Mouse (Mus musculus) spleen, embryonic (tissue): Measurements from ENCODE around the gene Fbxw8.

Source experiments
- CTCF ChIA-PET: fragments of 350-600 bp; sonication (Branson Sonifier 250); formaldehyde crosslinking; loops from one replicate; lab custom pipeline; 2022; lab: Charles Lee

Fbxw8 gene

DNA sequence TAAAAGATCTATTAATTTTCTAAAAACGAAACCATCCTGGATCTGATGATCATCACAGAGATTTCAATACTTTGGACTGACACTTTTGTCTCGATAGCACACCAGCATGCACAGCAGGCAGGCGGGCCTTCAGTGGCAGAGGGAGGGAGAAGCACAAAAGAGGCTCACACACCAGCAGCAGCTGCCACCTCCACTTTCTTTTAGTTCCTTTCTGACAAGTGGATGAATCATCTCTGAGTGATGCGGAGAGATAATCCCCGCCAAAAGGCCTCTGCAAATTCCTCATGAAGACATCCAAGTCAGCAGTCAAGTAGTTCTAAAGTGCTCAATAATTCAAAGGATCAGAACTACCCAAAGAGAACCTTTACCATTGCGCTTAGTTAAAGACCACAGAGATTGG is 75.9 kb downstream of the Fbxw8 start:
- CTCF ChIA-PET: no interaction called here

DNA sequence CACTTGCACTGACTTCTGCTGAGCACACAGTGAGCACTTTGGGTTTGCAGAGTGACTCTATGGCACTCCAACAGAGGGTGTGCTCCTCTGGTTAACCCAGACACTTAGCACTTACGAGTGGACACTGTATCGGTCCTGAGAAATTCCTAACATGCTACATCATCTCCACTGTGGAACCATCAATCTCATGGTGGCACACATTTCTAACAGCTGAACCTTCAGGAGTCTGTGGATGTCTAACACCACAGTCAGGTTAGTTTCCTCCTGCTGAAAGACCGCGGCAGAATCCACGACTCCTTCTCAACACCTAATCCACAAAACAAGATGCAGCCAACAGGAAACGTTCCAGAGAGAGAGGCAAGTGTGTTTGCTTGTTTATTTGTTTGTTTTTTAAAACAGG is 76.7 kb downstream of the Fbxw8 start:
- CTCF ChIA-PET: interaction anchor here (0.6 kb wide), 1 partner anchor 121 kb away, joined by 3 read pairs; no protein-coding TSS in a partner anchor

DNA sequence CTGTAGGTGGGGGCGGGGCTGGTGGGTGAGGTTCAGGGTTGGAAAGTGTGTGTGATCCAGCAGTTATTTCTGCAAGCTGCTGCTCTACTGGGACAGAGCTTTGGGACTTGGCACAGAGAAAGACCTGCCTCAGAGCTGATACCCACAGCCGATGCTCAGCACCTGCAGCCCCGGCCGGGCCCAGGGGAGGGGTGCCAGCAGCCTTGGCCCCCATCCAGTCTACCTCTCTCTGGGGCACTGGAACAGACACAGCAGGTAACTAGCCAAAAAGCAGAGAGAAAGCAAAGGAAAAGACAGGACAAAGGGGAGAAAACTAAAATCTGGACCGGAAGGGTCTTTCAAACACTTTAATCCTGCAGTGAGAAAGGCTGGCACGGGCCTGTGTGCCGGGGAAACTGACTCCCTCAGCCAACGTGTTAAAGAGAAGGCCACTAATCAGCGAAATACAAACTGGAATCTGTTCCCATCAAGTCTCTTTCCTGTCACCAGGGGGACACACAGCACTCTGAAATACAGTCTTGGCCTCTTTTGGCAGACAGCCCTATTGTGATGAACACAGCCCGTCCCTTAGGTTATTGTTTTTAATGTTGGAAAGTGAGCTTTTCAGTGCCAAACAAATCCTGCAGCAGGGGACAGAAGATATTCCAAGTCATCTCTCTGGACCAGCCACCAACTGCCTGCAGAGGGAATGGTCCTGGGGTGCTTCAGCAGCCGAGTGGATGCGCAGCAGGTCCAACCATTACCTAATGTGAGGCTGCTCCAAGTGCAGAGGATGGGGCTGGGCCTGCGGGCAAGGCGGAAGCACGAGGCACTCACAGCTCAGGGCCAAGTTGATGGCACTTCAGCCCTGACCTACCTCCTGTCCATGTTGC is 78.3 kb downstream of the Fbxw8 start:
- CTCF ChIA-PET: no interaction called here

- CTCF ChIA-PET: no interaction called here
Observed at GRCm38 (mm10) chr5:118073213-118073773, 82.0 kb downstream of the Fbxw8 start.

DNA sequence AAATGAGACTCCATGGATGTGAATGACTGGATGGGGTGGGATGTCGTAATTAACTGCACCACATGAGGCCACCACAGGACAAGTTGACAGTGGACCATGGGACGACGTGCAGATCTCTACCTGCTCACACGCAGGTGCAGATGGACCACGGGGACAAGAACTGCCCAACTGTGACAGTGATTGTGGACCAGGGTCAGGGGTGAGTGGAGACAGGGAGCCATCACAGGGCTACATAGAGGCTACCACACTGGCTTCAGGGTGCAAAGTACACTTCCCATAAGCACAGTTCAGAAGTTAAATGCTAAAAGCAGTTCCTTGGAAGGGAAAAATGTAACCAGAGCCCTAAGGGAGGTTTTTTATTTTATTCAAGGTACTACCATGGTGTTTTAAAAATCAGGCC is 83.5 kb downstream of the Fbxw8 start:
- CTCF ChIA-PET: no interaction called here

- CTCF ChIA-PET: interaction anchor here (0.7 to 1.7 kb wide), 2 partner anchors 64 to 67 kb away, joined by 3 to 4 read pairs; no protein-coding TSS in a partner anchor
Observed at GRCm38 (mm10) chr5:118069315-118069714, 85.9 kb downstream of the Fbxw8 start.

DNA sequence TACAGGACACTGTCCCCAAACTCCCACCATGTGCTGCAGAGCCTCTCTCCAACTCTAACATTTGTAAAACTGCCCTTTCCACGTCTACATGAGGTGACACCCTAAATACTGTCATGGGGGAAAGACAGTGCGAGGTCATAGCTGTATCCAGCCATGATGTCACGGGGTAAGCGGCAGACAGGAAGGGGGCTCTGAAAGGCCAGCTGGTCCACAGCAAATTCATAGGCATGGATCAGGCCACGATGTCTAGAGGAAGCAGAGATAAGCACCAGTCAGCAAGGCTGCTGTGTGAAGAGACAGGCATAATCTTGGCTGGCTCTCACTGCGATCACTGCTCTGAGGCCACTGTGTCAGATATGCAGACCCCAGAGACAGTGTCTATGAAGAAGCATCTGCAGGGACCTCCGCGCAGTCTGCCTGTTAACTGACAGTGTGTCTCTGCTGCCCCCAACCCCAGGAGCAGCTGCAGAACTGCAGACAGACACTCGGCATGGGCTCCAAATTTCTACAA is 87.2 kb downstream of the Fbxw8 start:
- CTCF ChIA-PET: interaction anchor here (0.5 kb wide), 1 partner anchor 88 kb away, joined by 3 read pairs; no protein-coding TSS in a partner anchor

DNA sequence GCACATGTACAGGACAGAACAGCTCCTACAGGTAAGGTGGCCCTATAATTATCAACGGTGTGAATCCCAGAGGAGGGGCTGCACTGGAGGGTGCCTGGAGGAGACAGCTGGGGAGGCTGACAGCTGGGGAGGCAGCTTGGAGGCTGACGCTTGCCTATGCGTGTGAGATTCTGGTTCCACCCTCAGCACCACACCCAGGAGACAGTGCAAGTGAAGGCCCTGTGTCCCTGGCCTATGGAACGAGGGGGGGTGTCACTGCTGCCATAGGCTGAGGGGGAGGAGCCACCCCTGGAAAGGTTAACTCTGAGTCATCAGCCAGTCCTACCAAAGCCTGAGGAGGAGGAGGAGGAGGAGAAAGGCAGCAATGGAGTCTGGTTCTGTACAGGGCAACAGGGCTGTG is 87.7 kb downstream of the Fbxw8 start:
- CTCF ChIA-PET: interaction anchor here (0.5 kb wide), 1 partner anchor 105 kb away, joined by 3 read pairs; no protein-coding TSS in a partner anchor

DNA sequence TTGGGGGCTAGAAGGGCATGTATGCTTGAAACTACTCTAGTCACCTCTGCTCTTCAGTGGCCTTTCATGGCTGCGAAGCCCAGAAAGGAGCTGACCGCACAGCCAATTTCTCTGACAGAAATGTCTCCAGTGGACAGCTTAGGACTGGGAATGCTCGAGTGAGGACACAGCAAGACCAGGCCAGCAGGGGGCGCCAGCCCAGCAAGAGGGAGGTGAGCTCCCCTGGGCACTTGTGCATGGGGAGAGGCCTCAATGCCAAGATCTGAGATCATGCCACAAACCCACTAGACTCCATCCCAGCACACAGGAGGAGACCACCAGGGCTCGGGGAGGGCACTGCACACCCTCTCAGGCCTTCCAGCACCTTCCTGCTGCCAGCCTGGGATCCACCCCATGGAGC is 88.4 kb downstream of the Fbxw8 start:
- CTCF ChIA-PET: interaction anchor here (0.5 kb wide), 1 partner anchor 105 kb away, joined by 3 read pairs; no protein-coding TSS in a partner anchor

- CTCF ChIA-PET: no interaction called here
Observed at GRCm38 (mm10) chr5:118065516-118066255, 89.6 kb downstream of the Fbxw8 start.

DNA sequence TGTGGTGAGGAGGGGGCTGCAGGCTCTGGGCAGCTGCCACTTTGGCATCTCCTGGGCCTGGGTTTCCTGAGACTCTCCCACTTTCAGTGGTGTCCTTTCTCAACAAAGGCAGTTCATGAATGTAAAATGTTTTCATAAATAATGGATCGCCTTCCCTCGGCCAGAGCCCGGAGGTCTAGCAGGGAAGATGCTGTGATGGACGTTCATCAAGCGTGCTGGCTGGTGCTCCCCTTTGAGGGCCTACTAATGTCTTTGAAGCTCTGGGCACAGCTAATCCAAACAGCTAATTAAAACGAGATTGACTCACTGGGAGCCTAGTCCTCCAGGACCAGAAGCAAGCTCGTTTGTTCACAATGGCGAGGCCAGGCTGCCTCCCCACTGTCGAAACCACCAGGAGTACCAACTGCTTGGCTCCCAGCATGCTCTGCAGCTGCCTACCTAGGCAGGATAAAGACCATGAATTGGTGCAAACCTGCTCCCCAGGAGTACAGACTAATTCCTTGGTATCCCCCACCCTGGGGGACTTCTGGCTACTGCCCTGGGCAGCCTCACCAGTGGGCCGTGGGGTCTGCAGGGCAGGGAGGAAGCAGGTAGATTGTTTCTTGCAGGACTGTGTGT is 90.9 kb downstream of the Fbxw8 start:
- CTCF ChIA-PET: interaction anchor here (0.5 kb wide), 1 partner anchor 16 kb away, joined by 3 read pairs; no protein-coding TSS in a partner anchor

DNA sequence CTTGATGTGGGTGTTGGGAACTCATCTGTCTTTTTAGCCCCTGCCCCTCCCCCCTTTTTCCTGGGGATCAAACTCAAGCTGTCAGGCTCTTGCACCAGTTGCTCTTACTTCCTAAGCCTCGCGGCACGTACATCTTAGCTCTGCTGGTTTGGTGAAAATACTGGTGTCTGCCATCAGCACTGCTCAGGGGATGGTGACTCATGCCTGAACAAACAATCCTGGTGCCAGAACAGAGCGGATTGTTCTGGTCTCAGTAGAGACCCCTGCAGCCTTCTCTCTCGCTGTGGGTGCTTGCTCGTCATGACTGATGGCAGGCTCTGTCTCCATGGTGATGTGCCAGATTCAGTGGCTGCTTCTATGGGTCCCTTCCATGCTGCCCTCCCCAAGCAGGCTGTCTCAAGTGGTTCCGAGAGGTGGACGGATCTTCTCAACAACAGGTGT is 92.1 kb downstream of the Fbxw8 start:
- CTCF ChIA-PET: no interaction called here

- CTCF ChIA-PET: no interaction called here
Observed at GRCm38 (mm10) chr5:118061391-118061790, 93.9 kb downstream of the Fbxw8 start.

DNA sequence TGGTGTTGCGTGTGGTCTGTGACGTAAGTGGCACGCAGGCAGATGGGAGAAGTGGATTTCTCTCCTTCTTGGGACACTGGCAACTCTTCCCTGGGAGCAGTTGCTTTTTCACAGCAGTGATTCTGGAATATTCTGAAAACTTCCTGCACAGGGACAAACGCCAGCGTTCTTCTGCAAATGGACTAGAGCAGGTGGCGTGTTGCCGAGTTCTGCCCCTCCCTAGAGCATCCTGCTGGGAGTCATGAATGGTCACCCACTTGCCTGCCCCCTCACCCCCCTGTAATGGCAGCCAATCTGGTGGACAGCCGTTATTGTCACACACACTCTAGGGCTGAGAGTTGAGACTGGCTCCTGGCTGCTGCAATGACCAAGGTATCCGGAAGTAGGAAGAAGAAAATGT is 95.6 kb downstream of the Fbxw8 start:
- CTCF ChIA-PET: no interaction called here

DNA sequence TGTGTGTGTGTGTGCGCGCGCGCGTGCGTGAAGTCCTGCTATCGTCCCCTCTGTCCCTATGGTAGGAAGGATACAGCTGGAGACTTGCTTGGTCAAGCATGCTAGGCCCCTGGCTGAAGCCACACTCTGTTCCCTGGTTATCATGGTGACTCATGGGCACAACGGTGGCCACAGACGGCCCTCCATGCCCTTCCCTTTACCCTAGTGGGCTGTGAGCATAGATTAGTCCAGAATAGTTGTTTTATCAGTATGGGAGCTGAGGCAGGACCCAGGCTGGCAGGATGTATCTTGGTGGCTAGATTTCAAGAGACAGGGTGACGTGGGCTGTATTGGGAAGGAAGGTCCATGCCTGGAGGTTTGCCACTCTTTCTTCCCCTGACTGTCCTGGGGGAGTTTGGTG is 96.4 kb downstream of the Fbxw8 start:
- CTCF ChIA-PET: no interaction called here

DNA sequence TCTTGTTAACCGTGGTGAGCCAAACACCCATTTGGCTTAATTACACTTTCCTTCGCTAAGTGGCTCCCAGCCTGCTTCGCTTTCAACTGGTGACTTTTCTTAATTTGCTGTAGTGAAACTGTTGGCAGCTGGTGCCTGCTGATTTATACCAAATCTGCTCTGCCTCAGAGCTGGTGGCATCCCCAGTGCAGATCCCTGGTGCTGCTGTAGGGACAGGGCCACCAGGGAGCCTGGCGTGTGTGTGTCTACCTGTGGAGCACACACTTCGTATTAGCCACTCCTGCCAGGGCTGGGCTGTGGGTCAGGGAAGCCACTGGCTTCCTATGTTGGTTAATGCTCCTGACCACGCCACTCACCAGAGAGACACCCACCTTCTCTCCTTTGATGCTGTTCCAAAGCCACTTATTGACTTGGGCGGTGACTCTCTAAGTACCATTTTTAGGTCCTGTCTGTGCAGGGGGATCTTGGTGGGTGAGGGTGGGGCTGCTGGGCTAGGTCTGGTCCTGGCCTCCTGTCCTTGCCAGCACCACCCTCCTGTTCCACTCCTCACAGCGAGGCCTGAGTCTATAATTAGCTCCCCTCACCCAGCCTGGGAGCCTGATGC is 97.7 kb downstream of the Fbxw8 start:
- CTCF ChIA-PET: no interaction called here

- CTCF ChIA-PET: no interaction called here
Observed at GRCm38 (mm10) chr5:118053205-118053604, 102.1 kb downstream of the Fbxw8 start.

DNA sequence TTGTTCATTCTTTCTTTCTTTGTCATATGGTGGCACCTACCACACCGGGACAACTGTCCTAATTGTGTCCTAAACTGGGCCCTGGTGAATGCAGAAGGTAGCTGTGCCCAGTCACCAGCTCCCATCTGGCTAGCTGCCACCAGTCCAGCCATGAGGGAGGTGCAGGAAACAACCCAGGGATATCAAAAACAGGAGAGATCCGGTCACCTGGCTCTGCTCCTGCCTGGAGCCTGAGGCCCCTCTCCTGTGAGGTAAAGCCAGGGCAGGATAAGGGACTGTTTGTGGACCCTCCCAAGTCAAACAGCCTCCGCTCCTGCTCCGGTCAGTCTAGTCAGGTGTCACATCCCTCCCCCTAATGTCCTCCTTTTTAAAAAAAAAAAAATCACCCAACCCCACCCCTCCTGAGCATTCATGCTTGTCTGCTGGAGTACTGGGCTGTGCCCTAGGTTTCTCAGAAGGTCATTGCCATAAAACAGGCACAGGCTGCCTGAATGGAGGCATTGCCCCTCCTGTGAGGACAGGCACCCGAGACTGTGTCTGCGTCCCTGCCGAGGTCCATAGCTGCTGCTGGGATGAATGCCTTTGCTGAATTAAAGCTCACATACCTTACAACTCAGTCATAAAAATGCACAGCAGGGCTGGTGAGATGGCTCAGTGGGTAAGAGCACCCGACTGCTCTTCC is 103.1 kb downstream of the Fbxw8 start:
- CTCF ChIA-PET: interaction anchor here (0.7 kb wide), 1 partner anchor 104 kb away, joined by 9 read pairs; no protein-coding TSS in a partner anchor

GRCm38 (mm10) chr5:118050743-118051142 is 104.5 kb downstream of the Fbxw8 start:
- CTCF ChIA-PET: no interaction called here

DNA sequence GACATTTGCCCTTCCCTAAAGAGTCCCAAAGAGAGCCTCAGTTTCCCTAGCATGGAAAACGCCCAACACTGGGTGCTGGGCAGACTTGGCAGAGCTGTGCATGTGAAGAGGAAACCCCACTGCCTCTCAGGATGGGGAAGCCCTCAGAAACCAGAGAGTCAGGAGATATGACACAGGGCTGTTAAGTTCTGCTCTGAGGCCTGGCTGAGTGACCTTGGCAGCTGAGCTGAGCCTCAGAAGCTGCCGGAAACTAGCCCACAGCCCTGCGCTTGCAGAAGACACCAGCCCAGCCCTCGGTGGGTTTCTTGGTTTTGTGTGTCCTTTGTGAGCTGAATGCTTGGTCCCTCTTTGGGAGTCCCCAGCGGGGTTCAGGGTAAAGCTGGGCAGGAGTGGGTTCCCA is 106.3 kb downstream of the Fbxw8 start:
- CTCF ChIA-PET: interaction anchor here (0.6 kb wide), 3 partner anchors 15 to 540 kb away, joined by 3 to 5 read pairs (median 3); no protein-coding TSS in a partner anchor
